Mouse (Mus musculus) lung, postnatal 0 days (tissue): ENCODE data around the gene Cep41. TPM values are rescaled to one million over a fixed set of nuclear protein-coding genes. Genes with fewer than 3 reads are reported as not detected.

Experiments
- ATAC-seq: fragments of 200-750 bp; cut with Nextera tagmentation; 2 replicates; pipeline ENCODE4 v1.8.0; 2017; ENCODE audit warnings: moderate library complexity
- DNase-seq: peaks from one replicate; pipeline ENCODE4 v3.0.0-alpha.2; 2016; ENCODE audit warnings: low spot score
- H3K27ac ChIP-seq: fragments of 300-500 bp; sonication (generic); 2 replicates; pipeline ENCODE4 v1.5.1; 2014; ENCODE audit warnings: antibody characterized with exemption, mild to moderate bottlenecking, low read length, mixed read lengths
- H3K27me3 ChIP-seq: fragments of 300-500 bp; sonication (generic); replicated peaks from 2 replicates; pipeline ENCODE4 v1.6.1; 2014; ENCODE audit warnings: low read length, mixed read lengths; ENCODE audit not compliant: insufficient read depth
- H3K36me3 ChIP-seq: fragments of 300-500 bp; sonication (generic); 2 replicates; pipeline ENCODE4 v1.6.1; 2014; ENCODE audit warnings: low read length, mixed read lengths; ENCODE audit not compliant: insufficient read depth
- H3K4me1 ChIP-seq: fragments of 300-500 bp; sonication (generic); 2 replicates; pipeline ENCODE4 v1.6.1; 2014; ENCODE audit warnings: antibody characterized with exemption, low read depth, low read length, mixed read lengths; ENCODE audit not compliant: insufficient read depth
- H3K4me2 ChIP-seq: fragments of 300-500 bp; sonication (generic); replicated peaks from 2 replicates; pipeline ENCODE4 v1.6.1; 2014; ENCODE audit warnings: low read depth, mild to moderate bottlenecking, low read length, moderate library complexity, mixed read lengths
- H3K4me3 ChIP-seq: fragments of 300-500 bp; sonication (generic); 2 replicates; pipeline ENCODE4 v1.5.1; 2014; ENCODE audit warnings: low read depth, low read length
- H3K9ac ChIP-seq: fragments of 300-500 bp; sonication (generic); replicated peaks from 2 replicates; pipeline ENCODE4 v1.6.1; 2014; ENCODE audit warnings: low read depth, mild to moderate bottlenecking
- H3K9me3 ChIP-seq: fragments of 300-500 bp; sonication (generic); 2 replicates; pipeline ENCODE4 v1.6.1; 2016; ENCODE audit warnings: low read length, mixed read lengths
- CTCF ChIP-seq: IDR thresholded peaks from 2 replicates; pipeline ENCODE4 v1.5.1; 2016; ENCODE audit warnings: antibody characterized with exemption, mild to moderate bottlenecking
- EP300 ChIP-seq: IDR thresholded peaks from 2 replicates; pipeline ENCODE4 v1.6.1; 2016; ENCODE audit warnings: antibody characterized with exemption, mild to moderate bottlenecking, control low read depth
- WGBS: fragments of 180-500 bp; shearing (Covaris S2); extraction: QIAGEN DNeasy Blood & Tissue Kit; methylation state at CpG from one replicate; pipeline ENCODE4 v1.1.7; 2014; 5-methylcytosine and 5-hydroxymethylcytosine counted together
- polyA plus RNA-seq: library from polyadenylated mRNA; unstranded; fragments of >200 nt; fragmentation: Nextera tagmentation; extraction: Ambion mirVana; gene quantifications from 2 replicates; pipeline ENCODE4 v1.2.1, GENCODE M21; 2015

The Cep41 gene
- polyA plus RNA-seq, 1 experiment from 2014 or later: 6.3 TPM

GRCm38 (mm10) chr6:30677591-30677990 is 16.0 kb downstream of the Cep41 start:
- Histone ChIP-seq H3K36me3 (no peaks in the 10 kb centered on the region), H3K27me3 (no peaks in the 10 kb centered on the region), H3K27ac (no peak overlapping the region), H3K4me2 (no peak overlapping the region), H3K4me3 (no peak overlapping the region), H3K9me3 (no peaks in the 10 kb centered on the region), H3K4me1 (peaks cover 4% of the 10 kb centered on the region; the same call in 1 of the 2 replicates), H3K9ac (no peak overlapping the region)
- WGBS: 83% methylated on average over 9 of the region's 9 CpGs
- ATAC-seq (no peak), DNase-seq (no peak)
- no peak for TF ChIP-seq CTCF
- TF ChIP-seq EP300: no peak

GRCm38 (mm10) chr6:30676506-30676905 is 17.0 kb downstream of the Cep41 start:
- Histone ChIP-seq H3K4me3 (no peak overlapping the region), H3K27ac (no peak overlapping the region), H3K9ac (no peak overlapping the region), H3K4me1 (peaks cover 4% of the 10 kb centered on the region; the same call in 1 of the 2 replicates), H3K27me3 (no peaks in the 10 kb centered on the region), H3K4me2 (no peak overlapping the region), H3K9me3 (no peaks in the 10 kb centered on the region), H3K36me3 (no peaks in the 10 kb centered on the region)
- no peak for DNase-seq
- 70% methylated on average over 6 of the region's 6 CpGs for WGBS
- no peak for TF ChIP-seq CTCF
- no peak for TF ChIP-seq EP300
- ATAC-seq: no peak

DNA sequence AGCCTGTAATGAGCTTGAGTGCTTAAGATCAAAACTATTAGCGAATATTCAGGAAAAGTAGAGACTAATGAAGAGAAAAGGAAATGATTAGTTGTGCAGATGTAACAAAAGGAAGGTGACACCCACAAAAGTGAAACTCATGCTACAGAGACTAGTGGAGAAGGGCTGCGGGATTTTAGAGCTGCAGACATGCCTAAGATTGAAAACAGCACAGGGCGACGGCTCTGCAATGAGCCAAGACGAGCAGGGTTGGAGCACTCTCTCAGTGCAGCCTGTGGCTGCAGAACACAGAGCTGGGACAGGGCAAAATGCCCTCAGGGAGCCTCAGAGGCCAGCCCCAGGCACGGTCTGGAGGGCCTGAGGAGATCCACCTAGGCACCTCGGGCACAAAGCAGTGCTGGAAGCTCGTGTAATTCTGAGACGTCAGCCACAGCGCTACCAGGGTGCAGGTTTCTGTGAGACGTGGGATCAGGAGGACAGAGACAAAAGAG is 18.2 kb downstream of the Cep41 start:
- TF ChIP-seq EP300: no peak
- TF ChIP-seq CTCF: no peak
- WGBS: 18% methylated on average over 11 of the region's 11 CpGs
- Histone ChIP-seq H3K4me1 (peaks cover 4% of the 10 kb centered on the region; the same call in 1 of the 2 replicates), H3K36me3 (no peaks in the 10 kb centered on the region), H3K27me3 (no peaks in the 10 kb centered on the region), H3K9ac (no peak overlapping the region), H3K9me3 (no peaks in the 10 kb centered on the region), H3K4me3 (no peak overlapping the region), H3K4me2 (peak overlapping the region; percentile 38), H3K27ac (peak overlapping the region; percentile 17; the same call in 1 of the 2 replicates)
- ATAC-seq: no peak
- peak; percentile 17 for DNase-seq

DNA sequence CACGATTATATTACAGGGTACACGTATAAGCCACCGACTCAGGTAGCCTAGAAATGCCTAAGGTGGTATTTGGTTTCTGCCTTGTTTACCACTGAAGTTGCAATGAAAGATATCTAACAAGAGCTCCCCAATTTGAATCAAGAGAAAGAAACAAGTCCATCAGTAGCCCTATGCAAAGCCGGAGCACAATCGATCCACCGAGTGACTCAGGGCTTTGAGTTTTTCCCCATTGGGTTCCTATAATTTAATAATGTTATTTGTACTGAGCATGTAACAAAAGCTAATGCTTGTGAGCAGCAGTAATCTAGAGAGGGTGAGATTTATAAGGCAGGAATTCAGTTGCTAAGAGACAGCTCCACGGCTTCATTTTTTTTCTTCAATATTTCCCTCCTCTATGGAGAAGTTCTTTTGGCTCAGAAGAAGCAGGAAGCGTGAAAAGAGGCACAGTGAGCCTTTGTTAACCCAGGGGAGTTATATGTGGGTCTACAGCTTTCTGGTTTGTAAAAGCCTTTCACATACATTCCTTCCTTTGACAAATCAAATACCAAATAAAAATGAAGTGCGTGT is 18.8 kb downstream of the Cep41 start:
- no peaks in the 10 kb centered on the region for H3K9me3 ChIP-seq
- peaks cover 4% of the 10 kb centered on the region; the same call in 1 of the 2 replicates for H3K4me1 ChIP-seq
- no peak overlapping the region for H3K4me3 ChIP-seq
- WGBS: 24% methylated on average over 9 of the region's 9 CpGs
- peak overlapping the region; percentile 35; the same call in 1 of the 2 replicates for H3K27ac ChIP-seq
- no peaks in the 10 kb centered on the region for H3K27me3 ChIP-seq
- DNase-seq: peak; percentile 64
- TF ChIP-seq EP300 (no peak), CTCF (no peak)
- H3K9ac ChIP-seq: no peak overlapping the region
- ATAC-seq: 0 out of 2 replicates have a peak, but pooled peaks have one; percentile 22
- peak overlapping the region; percentile 38 for H3K4me2 ChIP-seq
- H3K36me3 ChIP-seq: no peaks in the 10 kb centered on the region

- Histone ChIP-seq H3K4me2 (peak overlapping the region; percentile 38; the same call in 1 of the 2 replicates), H3K36me3 (no peaks in the 10 kb centered on the region), H3K4me3 (0 out of 2 replicates have a peak overlapping the region, but pooled peaks have one; percentile 6), H3K9me3 (no peaks in the 10 kb centered on the region), H3K27me3 (no peaks in the 10 kb centered on the region), H3K27ac (peak overlapping the region; percentile 51), H3K4me1 (peaks cover 4% of the 10 kb centered on the region; the same call in 1 of the 2 replicates), H3K9ac (no peak overlapping the region)
- ATAC-seq: peak; percentile 71
- DNase-seq: peak; percentile 68
- no peak for TF ChIP-seq CTCF
- TF ChIP-seq EP300: 0 out of 2 replicates have a peak, but pooled peaks have one; percentile 33
- 15% methylated on average over 14 of the region's 14 CpGs for WGBS
Measured at GRCm38 (mm10) chr6:30673764-30674561, 19.6 kb downstream of the Cep41 start.

DNA sequence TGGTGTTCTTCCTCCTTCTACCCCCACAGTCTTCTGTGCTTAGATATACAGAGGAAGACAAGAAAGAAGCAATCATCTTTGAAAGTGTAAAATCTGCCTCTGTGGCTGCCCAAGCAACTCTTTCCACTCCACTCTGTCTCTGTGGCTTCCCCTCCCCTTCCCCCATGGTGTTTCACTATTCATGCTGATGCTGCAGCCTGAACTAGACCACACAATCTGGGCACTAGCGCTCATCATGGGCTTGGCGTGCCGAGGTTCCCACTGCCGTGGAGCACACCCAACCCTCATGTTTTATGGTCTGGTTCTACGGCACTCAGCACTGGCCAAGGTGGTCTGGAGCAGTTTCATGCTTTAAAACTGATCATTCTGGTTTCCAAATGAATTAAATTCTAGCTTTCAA is 21.9 kb downstream of the Cep41 start:
- H3K4me2 ChIP-seq: no peak overlapping the region
- ATAC-seq (no peak), DNase-seq (no peak)
- peaks cover 4% of the 10 kb centered on the region; the same call in 1 of the 2 replicates for H3K4me1 ChIP-seq
- H3K36me3 ChIP-seq: no peaks in the 10 kb centered on the region
- no peak overlapping the region for H3K9ac ChIP-seq
- H3K9me3 ChIP-seq: no peaks in the 10 kb centered on the region
- no peak overlapping the region for H3K27ac ChIP-seq
- TF ChIP-seq CTCF (no peak), EP300 (no peak)
- WGBS: 78% methylated on average over 5 of the region's 5 CpGs
- no peak overlapping the region for H3K4me3 ChIP-seq
- H3K27me3 ChIP-seq: no peaks in the 10 kb centered on the region
